Mouse (Mus musculus): ENCODE measurements around the gene Cfl1. TPM values are rescaled to one million over a fixed set of nuclear protein-coding genes. Genes with fewer than 3 reads are reported as not detected.

The Cfl1 gene
- total and polyA plus RNA-seq, 3 experiments = 818 to 1,768 (median 999) TPM

- no peaks in the 10 kb centered on the region for H3K79me2 ChIP-seq (replicated peaks; ENCODE audit: control insufficient read depth, extremely low read depth, insufficient read depth, poor library complexity, severe bottlenecking)
- H3K4me2 ChIP-seq (ENCODE audit: insufficient read depth, low read depth, poor library complexity, severe bottlenecking) = no peak overlapping the region
- H3K9ac ChIP-seq (ENCODE audit: insufficient read depth, low read depth) = no peak overlapping the region
- no peak for DNase-seq (ENCODE audit: extremely low read depth)
- no peak overlapping the region for H3K4me3 ChIP-seq (replicated peaks in 1 of 3; ENCODE audit: low read depth in 2 of 3, low read length in 2 of 3, poor library complexity in 1 of 3)
- H3K9me3 ChIP-seq (replicated peaks; ENCODE audit: low read length) = no peaks in the 10 kb centered on the region
- H3K4me1 ChIP-seq (ENCODE audit: control insufficient read depth in 1 of 2, insufficient read depth in 2 of 2) = peaks cover 6 to 31% of the 10 kb centered on the region in 2 experiments
- dilution Hi-C loops (cut with MboI; ENCODE audit: extremely low pct_ligation_motif_present, extremely low pct_unique_long_range_greater_than_20kb, low sequenced_read_pairs) = no loop called here
- in situ Hi-C loops (cut with MboI; ENCODE audit: low pct_ligation_motif_present, low pct_unique_long_range_greater_than_20kb, low sequenced_read_pairs) = no loop called here
- H3K27ac ChIP-seq (ENCODE audit: insufficient read depth, low read depth) = no peak overlapping the region
- no peaks in the 10 kb centered on the region for H3K36me3 ChIP-seq (replicated peaks in 1 of 2; ENCODE audit: control insufficient read depth in 1 of 2, insufficient read depth in 1 of 2, low read length in 1 of 2)
- TF ChIP-seq ZC3H11A (IDR thresholded peaks at IDR 0.05; ENCODE audit: low read depth, low read length) (no peak), TBP (conservative IDR thresholded peaks at IDR 0.05; ENCODE audit: low read depth, low read length) (peak; percentile 94)
- peaks cover 3% of the 10 kb centered on the region for H3K27me3 ChIP-seq (replicated peaks)
Measured at GRCm38 (mm10) chr19:5513005-5513349, 22.7 kb downstream of the Cfl1 start.

GRCm38 (mm10) chr19:5515840-5516777 lies 25.9 kb downstream of the Cfl1 start:
- Histone ChIP-seq H3K9ac (ENCODE audit: insufficient read depth, low read depth) (no peak overlapping the region), H3K36me3 (replicated peaks in 1 of 2; ENCODE audit: control insufficient read depth in 1 of 2, insufficient read depth in 1 of 2, low read length in 1 of 2) (no peaks in the 10 kb centered on the region), H3K4me3 (replicated peaks in 1 of 3; ENCODE audit: low read depth in 2 of 3, low read length in 2 of 3, poor library complexity in 1 of 3) (no peak overlapping the region), H3K27me3 (replicated peaks) (peaks cover 2% of the 10 kb centered on the region), H3K27ac (ENCODE audit: insufficient read depth, low read depth) (no peak overlapping the region), H3K79me2 (replicated peaks; ENCODE audit: control insufficient read depth, extremely low read depth, insufficient read depth, poor library complexity, severe bottlenecking) (no peaks in the 10 kb centered on the region), H3K4me1 (ENCODE audit: control insufficient read depth in 1 of 2, insufficient read depth in 2 of 2) (peaks cover 3 to 20% of the 10 kb centered on the region in 2 experiments; a peak in 3 of 4 replicates), H3K9me3 (replicated peaks; ENCODE audit: low read length) (no peaks in the 10 kb centered on the region), H3K4me2 (ENCODE audit: insufficient read depth, low read depth, poor library complexity, severe bottlenecking) (no peak overlapping the region)
- in situ Hi-C loops (cut with MboI; ENCODE audit: low pct_ligation_motif_present, low pct_unique_long_range_greater_than_20kb, low sequenced_read_pairs) = no loop called here
- no peak for DNase-seq (ENCODE audit: extremely low read depth)
- peak in 1 of 2 experiments; percentile 54; a peak in 2 of 4 replicates for TF ChIP-seq CTCF (conservative IDR thresholded peaks at IDR 0.05 in 1 of 2, IDR thresholded peaks at IDR 0.05 in 1 of 2; ENCODE audit: low read depth in 2 of 2, low read length in 2 of 2)
- TF ChIP-seq CHD1 (IDR thresholded peaks at IDR 0.05; ENCODE audit: low read depth, low read length) = no peak
- no peak for TF ChIP-seq ETS1 (conservative IDR thresholded peaks at IDR 0.05; ENCODE audit: low read depth, low read length)
- TF ChIP-seq POLR2AphosphoS2 (IDR thresholded peaks at IDR 0.05; ENCODE audit: low read depth, low read length) = no peak
- no peak for TF ChIP-seq HCFC1 (IDR thresholded peaks at IDR 0.05; ENCODE audit: low read depth, low read length)
- no peak for TF ChIP-seq MYC (IDR thresholded peaks at IDR 0.05; ENCODE audit: low read depth, low read length)
- no peak for TF ChIP-seq UBTF (IDR thresholded peaks at IDR 0.05; ENCODE audit: low read depth, low read length)
- TF ChIP-seq ELF1 (IDR thresholded peaks at IDR 0.05; ENCODE audit: low read depth, low read length) = no peak
- no peak for TF ChIP-seq POLR2A (IDR thresholded peaks at IDR 0.05; ENCODE audit: low read depth, low read length)
- TF ChIP-seq E2F4 (IDR thresholded peaks at IDR 0.05; ENCODE audit: insufficient replicate concordance, low read depth, low read length) = no peak
- 0 out of 2 replicates have a peak, but pooled peaks have one; percentile 3 for TF ChIP-seq SMC3 (IDR thresholded peaks at IDR 0.05; ENCODE audit: low read depth, low read length)
- no peak for TF ChIP-seq NELFE (IDR thresholded peaks at IDR 0.05; ENCODE audit: low read depth, low read length)
- TF ChIP-seq ZMIZ1 (IDR thresholded peaks at IDR 0.05; ENCODE audit: low read depth, low read length) = no peak
- no peak for TF ChIP-seq USF1 (IDR thresholded peaks at IDR 0.05; ENCODE audit: low read depth, low read length)
- no peak for TF ChIP-seq IRF4 (IDR thresholded peaks at IDR 0.05; ENCODE audit: low read depth, low read length)
- TF ChIP-seq TBP (conservative IDR thresholded peaks at IDR 0.05; ENCODE audit: low read depth, low read length) = no peak
- TF ChIP-seq RCOR1 (conservative IDR thresholded peaks at IDR 0.05; ENCODE audit: low read depth, low read length) = no peak
- TF ChIP-seq MAFK (IDR thresholded peaks at IDR 0.05; ENCODE audit: insufficient replicate concordance, low read length) = no peak
- no peak for TF ChIP-seq MXI1 (IDR thresholded peaks at IDR 0.05; ENCODE audit: low read depth, low read length)
- peak; percentile 29 for TF ChIP-seq RAD21 (IDR thresholded peaks at IDR 0.05; ENCODE audit: low read depth, low read length)
- TF ChIP-seq JUND (conservative IDR thresholded peaks at IDR 0.05; ENCODE audit: low read depth, low read length) = no peak
- no peak for TF ChIP-seq ZKSCAN1 (IDR thresholded peaks at IDR 0.05; ENCODE audit: borderline replicate concordance, low read depth, low read length)
- TF ChIP-seq CHD2 (IDR thresholded peaks at IDR 0.05; ENCODE audit: low read length) = no peak
- no peak for TF ChIP-seq PAX5 (IDR thresholded peaks at IDR 0.05; ENCODE audit: low read length)
- no peak for TF ChIP-seq SIN3A (IDR thresholded peaks at IDR 0.05; ENCODE audit: low read length)
- dilution Hi-C loops (cut with MboI; ENCODE audit: extremely low pct_ligation_motif_present, extremely low pct_unique_long_range_greater_than_20kb, low sequenced_read_pairs) = no loop called here
